Mouse (Mus musculus) heart, postnatal 10 days (tissue): ENCODE measurements at regions not wholly inside any gene's neighbourhood (a gene's known extent, or its start where the extent isn't known, plus 50 kb on each side); places are given as distances from the start of the nearest gene placed in this dataset.

ENCODE experiments used
- DNase-seq, 2 experiments: peaks; one replicate each; pipeline ENCODE4 v3.0.0; 2021
- intact Hi-C: fragments of 180-260 bp; cut with DNase I; formaldehyde crosslinking; loops from one replicate; pipeline ENCODE4 v1.15.1; 2025

DNA sequence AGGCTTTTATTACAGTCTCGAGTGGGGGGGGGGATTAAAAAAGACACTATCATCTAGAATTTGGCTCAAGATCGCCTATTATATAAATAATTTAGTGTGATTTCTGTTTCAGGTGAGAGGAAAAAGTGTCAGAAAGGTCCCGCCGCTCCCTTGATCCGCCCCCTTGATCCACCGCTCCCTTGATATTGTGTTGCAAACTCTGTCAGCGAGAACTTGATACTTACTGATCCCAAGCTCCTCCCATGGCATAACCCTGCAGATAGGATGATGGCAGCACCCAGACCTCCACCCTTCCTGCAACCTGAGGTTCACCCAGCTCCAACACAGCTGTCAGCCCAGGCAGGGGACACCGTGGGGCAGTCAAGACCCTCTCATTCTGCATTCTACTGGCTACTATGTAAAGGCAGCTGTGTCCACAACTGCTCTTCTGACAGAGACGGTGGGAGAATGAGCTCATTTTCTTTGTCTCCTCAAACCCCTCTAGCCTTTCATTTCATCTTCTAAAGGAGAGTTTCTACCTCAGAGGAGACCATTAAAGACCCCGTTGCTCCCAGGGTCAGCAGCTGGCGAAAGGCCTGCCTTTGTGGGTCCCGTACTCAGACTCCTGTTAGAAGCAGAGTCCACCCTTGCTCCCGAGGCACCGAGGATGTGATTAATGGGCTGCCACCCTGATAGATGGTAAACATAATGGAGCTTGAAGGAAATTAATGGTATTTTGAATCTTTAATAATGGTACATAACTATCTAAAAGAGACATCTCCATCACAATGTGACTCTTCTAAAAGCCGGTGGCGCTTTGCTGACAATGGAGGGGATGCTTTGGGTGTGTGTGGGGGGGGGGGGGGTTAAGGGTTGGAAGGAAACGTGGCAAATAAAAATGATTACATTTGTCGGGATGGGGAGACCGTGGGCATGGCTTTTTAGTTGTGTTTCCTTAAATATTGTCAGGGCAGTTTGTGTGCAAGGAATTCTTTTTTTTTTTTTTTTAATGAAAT, 58.7 kb upstream of the Cops8 start:
- intact Hi-C loops, result no loop called here
- no peak for DNase-seq

DNA sequence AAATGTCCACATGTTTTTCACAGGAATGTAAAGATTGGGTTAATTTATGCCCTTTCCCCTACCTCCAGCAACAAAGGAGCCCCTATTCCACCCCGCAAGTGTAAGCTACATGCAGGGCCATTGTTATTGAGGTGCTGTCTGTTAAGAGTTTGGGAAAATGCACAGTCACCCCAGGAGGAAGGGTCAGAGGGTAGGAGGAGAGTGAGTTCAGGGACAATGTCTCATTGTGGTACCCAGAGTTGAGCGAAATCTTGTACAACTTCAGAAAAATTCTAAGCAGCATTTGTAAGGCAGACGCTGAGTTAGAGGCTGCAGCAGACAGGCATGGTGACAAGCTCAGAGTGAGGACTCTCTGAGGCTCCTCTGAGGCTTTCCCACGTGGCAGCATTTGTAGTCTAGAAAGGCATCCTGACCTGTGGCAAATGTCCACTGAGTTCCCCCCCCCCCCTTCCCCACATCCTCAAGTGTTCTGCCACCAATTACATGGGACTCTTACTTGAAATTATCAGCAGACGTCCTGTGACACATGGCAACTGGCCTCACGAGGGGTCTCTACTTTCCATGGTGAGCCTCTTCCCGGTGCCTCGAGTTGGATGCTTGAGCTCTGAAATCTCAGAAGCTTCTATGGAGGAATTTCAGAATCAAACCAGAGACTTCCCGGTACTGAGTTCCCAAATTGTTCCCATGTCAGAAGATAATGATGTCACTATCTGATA, 57.8 kb upstream of the Cops8 start:
- no peak for DNase-seq
- intact Hi-C loops, result no loop called here

GRCm38 (mm10) chr1:90552644-90553043, 50.1 kb upstream of the Cops8 start:
- DNase-seq, result no peak
- intact Hi-C loops, result no loop called here
